Mouse (Mus musculus) CD4-positive, CD25-positive, alpha-beta regulatory T cell, adult 4 months (primary cell): ENCODE measurements around the gene Polr2g. TPM values are rescaled to one million over a fixed set of nuclear protein-coding genes. Genes with fewer than 3 reads are reported as not detected.
"Not testable (repeated sequence)": the region's sequence is repeated elsewhere in the genome, so short reads cannot be mapped to it uniquely, and the experiment has no call there.

Experiments used
- ATAC-seq: one replicate; pipeline ENCODE4 v1.8.0; 2017
- polyA plus RNA-seq, 2 experiments: library from polyadenylated mRNA; unstranded; fragments of 100-300 nt; shearing (Covaris generic); gene quantifications; one replicate each; pipeline ENCODE4 v1.2.1; 2017

Gene Polr2g
- polyA plus RNA-seq, result 100 to 1,000 TPM; 181 to 198 TPM

- ATAC-seq, result peak; percentile 68
Measured at GRCm38 (mm10) chr19:8798264-8798946, at the start of gene Polr2g. Gene Polr2g, minus strand, starts transcription at chr19:8798577.

GRCm38 (mm10) chr19:8844371-8845129 lies 46.2 kb upstream of the Polr2g start:
- peak; percentile 49 for ATAC-seq

GRCm38 (mm10) chr19:8842961-8843360 lies 44.6 kb upstream of the Polr2g start:
- ATAC-seq, result no peak

GRCm38 (mm10) chr19:8841012-8841411 lies 42.6 kb upstream of the Polr2g start:
- ATAC-seq, result no peak

GRCm38 (mm10) chr19:8839908-8840791 lies 41.8 kb upstream of the Polr2g start:
- peak; percentile 17 for ATAC-seq

- no peak for ATAC-seq
Measured at GRCm38 (mm10) chr19:8839103-8839907, 40.9 kb upstream of the Polr2g start, which contains the start of gene Gng3. Gene Gng3, minus strand, starts transcription at chr19:8839194.

- ATAC-seq, result peak; percentile 14
Measured at GRCm38 (mm10) chr19:8838041-8838730, 39.8 kb upstream of the Polr2g start.

GRCm38 (mm10) chr19:8837251-8837791 lies 38.9 kb upstream of the Polr2g start, which contains the start of gene Bscl2:
Gene Bscl2, plus strand, starts transcription at chr19:8837467.
- ATAC-seq, result peak; percentile 79

GRCm38 (mm10) chr19:8836327-8836726 lies 38.0 kb upstream of the Polr2g start:
- not testable (repeated sequence) for ATAC-seq

GRCm38 (mm10) chr19:8832971-8833370 lies 34.6 kb upstream of the Polr2g start:
- ATAC-seq, result no peak

- ATAC-seq, result no peak
Measured at GRCm38 (mm10) chr19:8831262-8831661, 32.9 kb upstream of the Polr2g start.

- ATAC-seq, result no peak
Measured at GRCm38 (mm10) chr19:8830664-8831063, 32.3 kb upstream of the Polr2g start.

- ATAC-seq, result no peak
Measured at GRCm38 (mm10) chr19:8829660-8830059, 31.3 kb upstream of the Polr2g start, which contains the start of gene AC129217.1. Gene AC129217.1, plus strand, starts transcription at chr19:8829773.

- ATAC-seq, result no peak
Measured at GRCm38 (mm10) chr19:8822696-8823095, 24.3 kb upstream of the Polr2g start.

- ATAC-seq, result no peak
Measured at GRCm38 (mm10) chr19:8821146-8821545, 22.8 kb upstream of the Polr2g start.

- no peak for ATAC-seq
Measured at GRCm38 (mm10) chr19:8820424-8820956, 22.1 kb upstream of the Polr2g start.

GRCm38 (mm10) chr19:8819596-8820423 lies 21.4 kb upstream of the Polr2g start, which contains the start of gene Hnrnpul2:
Gene Hnrnpul2, plus strand, starts transcription at chr19:8820010.
- ATAC-seq, result peak; percentile 83

- peak; percentile 71 for ATAC-seq
Measured at GRCm38 (mm10) chr19:8818801-8819595, 20.6 kb upstream of the Polr2g start, which contains the start of gene Ttc9c. Gene Ttc9c, minus strand, starts transcription at chr19:8819333.
